Mouse (Mus musculus) kidney, postnatal 0 days (tissue): Measurements from ENCODE around the gene Cd82. TPM values are rescaled to one million over a fixed set of nuclear protein-coding genes. Genes with fewer than 3 reads are reported as not detected.
A peak's percentile ranks its signal among the peaks of the same experiment; 100 is the strongest.

Source experiments
- ATAC-seq: fragments of 200-750 bp; cut with Nextera tagmentation; replicated peaks from 2 replicates; pipeline ENCODE4 v1.8.0; 2017; ENCODE audit warnings: low read depth, moderate number of reproducible peaks, moderate TSS enrichment, moderate library complexity; ENCODE audit not compliant: low FRiP score
- DNase-seq: peaks from one replicate; pipeline ENCODE4 v3.0.0-alpha.2; 2016; ENCODE audit warnings: low spot score
- H3K27ac ChIP-seq: fragments of 300-500 bp; sonication (generic); 2 replicates; pipeline ENCODE4 v1.5.1; 2014; ENCODE audit warnings: mild to moderate bottlenecking
- H3K27me3 ChIP-seq: fragments of 300-500 bp; sonication (generic); 2 replicates; pipeline ENCODE4 v1.6.1; 2014; ENCODE audit warnings: low read length, mixed read lengths; ENCODE audit not compliant: insufficient read depth
- H3K36me3 ChIP-seq: fragments of 300-500 bp; sonication (generic); 2 replicates; pipeline ENCODE4 v1.6.1; 2014; ENCODE audit warnings: low read length, mixed read lengths; ENCODE audit not compliant: insufficient read depth
- H3K4me1 ChIP-seq: fragments of 300-500 bp; sonication (generic); replicated peaks from 2 replicates; pipeline ENCODE4 v1.6.1; 2014; ENCODE audit warnings: antibody characterized with exemption, low read length, mixed read lengths; ENCODE audit not compliant: insufficient read depth
- H3K4me2 ChIP-seq: fragments of 300-500 bp; sonication (generic); 2 replicates; pipeline ENCODE4 v1.6.1; 2014; ENCODE audit warnings: mild to moderate bottlenecking, low read length, moderate library complexity, mixed read lengths
- H3K4me3 ChIP-seq: fragments of 300-500 bp; sonication (generic); replicated peaks from 2 replicates; pipeline ENCODE4 v1.5.1; 2014; ENCODE audit warnings: low read depth, low read length
- H3K9ac ChIP-seq: fragments of 300-500 bp; sonication (generic); 2 replicates; pipeline ENCODE4 v1.6.1; 2014; ENCODE audit warnings: low read depth, low read length
- H3K9me3 ChIP-seq: fragments of 300-500 bp; sonication (generic); replicated peaks from 2 replicates; pipeline ENCODE4 v1.6.1; 2016; ENCODE audit warnings: low read length, inconsistent platforms, mixed read lengths
- CTCF ChIP-seq: IDR thresholded peaks from 2 replicates; pipeline ENCODE4 v1.5.1; 2016; ENCODE audit warnings: antibody characterized with exemption, low read depth, mild to moderate bottlenecking, moderate library complexity
- WGBS: fragments of 180-500 bp; shearing (Covaris S2); extraction: QIAGEN DNeasy Blood & Tissue Kit; methylation state at CpG from one replicate; pipeline ENCODE4 v1.1.7; 2014; 5-methylcytosine and 5-hydroxymethylcytosine counted together
- polyA plus RNA-seq: library from polyadenylated mRNA; unstranded; fragments of >200 nt; fragmentation: Nextera tagmentation; extraction: Ambion mirVana; gene quantifications from 2 replicates; pipeline ENCODE4 v1.2.1, GENCODE M21; 2015

Cd82 gene
- 85.1 and 89.4 TPM in 2 replicates for polyA plus RNA-seq

DNA sequence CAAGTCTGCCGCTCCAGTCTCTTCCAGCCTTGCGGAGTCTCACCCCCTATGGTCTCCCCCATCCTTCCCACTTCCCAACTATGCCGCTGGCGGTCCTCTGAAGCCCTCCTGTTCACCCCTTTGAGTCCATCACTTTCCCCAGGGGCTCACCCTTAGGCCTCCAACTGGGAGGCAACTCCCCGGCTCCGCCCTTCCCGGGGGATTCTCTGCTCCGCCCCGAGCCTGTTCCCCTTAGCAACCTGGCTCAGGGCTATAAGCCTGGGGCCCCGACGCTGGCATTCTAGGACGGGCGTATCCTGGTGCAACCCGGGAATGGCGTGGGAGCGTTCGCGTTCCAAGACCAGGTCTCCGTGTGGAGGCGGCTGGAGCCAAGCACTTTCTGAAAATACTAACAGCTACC, at the start of gene Cd82:
Cd82 (minus strand) TSS at position 381 of the 400 bp plus-strand sequence.
- H3K4me1 ChIP-seq: peaks cover 28% of the 10 kb centered on the region
- H3K36me3 ChIP-seq: no peaks in the 10 kb centered on the region
- no peaks in the 10 kb centered on the region for H3K9me3 ChIP-seq
- H3K4me3 ChIP-seq: peak within 1 kb of the TSS; percentile 49
- H3K4me2 ChIP-seq: peak within 1 kb of the TSS; percentile 80
- ATAC-seq: peak; percentile 83
- no peaks in the 10 kb centered on the region for H3K27me3 ChIP-seq
- 3% methylated on average over 20 of the region's 20 CpGs for WGBS
- no peak for TF ChIP-seq CTCF
- H3K9ac ChIP-seq: peak within 1 kb of the TSS; percentile 58
- peak within 1 kb of the TSS; percentile 78 for H3K27ac ChIP-seq
- DNase-seq: peak; percentile 83

DNA sequence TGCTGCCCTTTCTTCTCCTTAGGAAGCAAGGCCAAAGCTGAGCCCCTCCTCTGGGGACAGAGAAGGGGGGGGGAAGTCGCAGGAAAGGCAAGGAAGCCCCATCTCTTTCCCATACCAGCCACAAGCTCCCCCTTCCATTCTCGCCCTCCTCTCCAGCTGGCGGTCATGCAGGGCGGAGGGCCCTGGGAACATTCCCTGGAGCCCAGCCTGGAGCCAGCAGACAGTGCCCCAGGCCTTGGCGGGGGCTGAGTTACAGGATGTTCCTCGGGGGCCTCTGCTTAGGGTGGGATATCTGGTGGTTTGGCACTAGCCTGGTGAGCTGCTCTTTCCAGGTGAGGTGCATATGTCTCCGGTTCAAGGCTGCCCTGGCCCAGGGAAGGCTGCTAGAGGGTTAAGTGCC, 49.2 kb upstream of the Cd82 start:
- DNase-seq: no peak
- no peak overlapping the region for H3K9ac ChIP-seq
- H3K27ac ChIP-seq: no peak overlapping the region
- ATAC-seq: no peak
- H3K4me2 ChIP-seq: no peak overlapping the region
- H3K4me3 ChIP-seq: no peak overlapping the region
- no peaks in the 10 kb centered on the region for H3K27me3 ChIP-seq
- no peaks in the 10 kb centered on the region for H3K4me1 ChIP-seq
- 64% methylated on average over 7 of the region's 7 CpGs for WGBS
- no peak for TF ChIP-seq CTCF
- no peaks in the 10 kb centered on the region for H3K9me3 ChIP-seq
- no peaks in the 10 kb centered on the region for H3K36me3 ChIP-seq

DNA sequence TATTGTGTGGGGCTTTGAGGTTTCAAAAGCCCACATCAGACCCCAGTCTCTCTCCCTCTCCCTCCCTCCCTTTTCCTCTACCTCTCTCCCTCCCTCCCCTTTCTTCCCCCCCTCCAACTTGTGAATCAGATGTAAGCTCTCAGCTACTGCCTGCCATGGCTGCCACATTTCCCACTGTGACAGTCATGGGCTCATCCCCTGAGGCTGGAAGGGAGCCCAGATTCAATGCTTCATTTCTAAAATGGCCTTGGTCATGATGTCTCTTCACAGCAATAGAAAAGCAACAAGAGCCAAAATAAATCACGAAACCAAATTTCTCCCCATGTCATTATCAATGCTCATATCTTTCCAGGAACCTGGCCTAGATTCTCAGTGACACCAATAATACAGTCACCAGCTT, 47.9 kb upstream of the Cd82 start:
- ATAC-seq (no peak), DNase-seq (no peak)
- no peak for TF ChIP-seq CTCF
- H3K4me3 ChIP-seq: no peak overlapping the region
- no peaks in the 10 kb centered on the region for H3K4me1 ChIP-seq
- no peaks in the 10 kb centered on the region for H3K9me3 ChIP-seq
- H3K9ac ChIP-seq: no peak overlapping the region
- WGBS: 88% methylated on average over 1 of the region's 1 CpGs
- no peaks in the 10 kb centered on the region for H3K27me3 ChIP-seq
- no peak overlapping the region for H3K4me2 ChIP-seq
- H3K36me3 ChIP-seq: no peaks in the 10 kb centered on the region
- no peak overlapping the region for H3K27ac ChIP-seq

- WGBS: 71% methylated on average over 12 of the region's 12 CpGs
- TF ChIP-seq CTCF: no peak
- Histone ChIP-seq H3K36me3 (no peaks in the 10 kb centered on the region), H3K27me3 (no peaks in the 10 kb centered on the region), H3K9ac (no peak overlapping the region), H3K4me2 (no peak overlapping the region), H3K4me1 (no peaks in the 10 kb centered on the region), H3K27ac (no peak overlapping the region), H3K9me3 (no peaks in the 10 kb centered on the region), H3K4me3 (no peak overlapping the region)
- DNase-seq (no peak), ATAC-seq (no peak)
Observed at GRCm38 (mm10) chr2:93509777-93510750, 47.1 kb upstream of the Cd82 start.

GRCm38 (mm10) chr2:93505091-93505490, 42.2 kb upstream of the Cd82 start:
- 61% methylated on average over 6 of the region's 6 CpGs for WGBS
- no peak overlapping the region for H3K4me2 ChIP-seq
- DNase-seq (no peak), ATAC-seq (no peak)
- H3K36me3 ChIP-seq: no peaks in the 10 kb centered on the region
- no peak overlapping the region for H3K9ac ChIP-seq
- H3K9me3 ChIP-seq: no peaks in the 10 kb centered on the region
- H3K4me1 ChIP-seq: no peaks in the 10 kb centered on the region
- H3K4me3 ChIP-seq: no peak overlapping the region
- no peaks in the 10 kb centered on the region for H3K27me3 ChIP-seq
- TF ChIP-seq CTCF: no peak
- no peak overlapping the region for H3K27ac ChIP-seq

- no peak overlapping the region for H3K27ac ChIP-seq
- ATAC-seq: no peak
- H3K27me3 ChIP-seq: no peaks in the 10 kb centered on the region
- 46% methylated on average over 4 of the region's 4 CpGs for WGBS
- no peaks in the 10 kb centered on the region for H3K4me1 ChIP-seq
- DNase-seq: no peak
- no peak overlapping the region for H3K4me2 ChIP-seq
- no peaks in the 10 kb centered on the region for H3K36me3 ChIP-seq
- no peak overlapping the region for H3K4me3 ChIP-seq
- no peaks in the 10 kb centered on the region for H3K9me3 ChIP-seq
- H3K9ac ChIP-seq: no peak overlapping the region
- no peak for TF ChIP-seq CTCF
Observed at GRCm38 (mm10) chr2:93503353-93503752, 40.4 kb upstream of the Cd82 start.
